Mouse (Mus musculus): ENCODE measurements around the gene Asic1.
"Not testable (repeated sequence)": the region's sequence is repeated elsewhere in the genome, so short reads cannot be mapped to it uniquely, and the experiment has no call there.

The Asic1 gene

DNA sequence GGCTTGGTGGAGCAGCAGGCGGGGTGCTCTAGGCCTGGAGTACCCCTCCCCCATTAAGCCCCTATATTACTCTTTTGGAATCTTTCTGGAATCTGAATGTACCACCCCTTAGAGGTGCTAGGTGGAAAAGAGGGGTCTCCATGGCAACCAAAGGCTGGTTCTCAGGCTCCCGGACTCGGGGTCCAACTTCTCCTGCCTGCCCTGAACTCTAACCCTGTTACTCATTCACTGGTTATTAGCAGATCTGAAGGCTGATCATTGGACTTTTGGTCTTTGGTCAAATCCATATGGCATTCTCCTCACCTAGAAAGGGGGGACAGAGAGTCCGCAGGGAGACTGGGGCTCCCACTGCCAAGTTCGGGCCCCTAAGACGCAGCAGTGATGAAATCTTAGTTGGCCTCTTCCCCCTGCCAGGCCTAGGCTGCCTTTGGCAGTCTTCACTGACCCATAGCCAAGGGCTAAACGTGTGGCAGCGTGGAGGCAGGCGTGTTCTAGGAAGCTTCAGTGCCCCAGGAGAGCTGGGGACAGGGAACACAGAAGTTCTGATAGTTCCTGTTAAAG is 48.4 kb downstream of the Asic1 start:
- no peak for DNase-seq (ENCODE audit: low spot score in 2 of 2)

DNA sequence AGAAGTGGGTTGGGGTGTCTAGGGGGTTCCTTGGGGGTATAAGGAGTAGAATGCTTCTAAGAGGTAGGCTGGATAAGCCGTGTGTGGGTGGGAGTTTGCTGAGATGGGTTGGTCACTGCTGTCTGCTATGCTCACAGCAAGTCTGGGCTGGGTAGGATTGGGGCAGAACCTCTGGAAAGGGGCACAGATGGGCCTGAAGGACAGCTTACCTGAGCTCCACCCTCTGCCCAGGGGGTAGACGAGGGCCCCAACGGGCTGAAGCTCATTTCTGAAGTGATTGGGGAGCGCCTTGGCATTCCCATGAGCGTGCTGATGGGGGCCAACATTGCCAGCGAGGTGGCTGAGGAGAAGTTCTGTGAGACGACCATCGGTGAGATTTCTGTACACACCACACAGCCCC is 49.7 kb downstream of the Asic1 start:
- DNase-seq (ENCODE audit: low spot score in 2 of 2), result no peak

GRCm38 (mm10) chr15:99721921-99722743 is 52.0 kb downstream of the Asic1 start:
- DNase-seq (ENCODE audit: low spot score in 2 of 2), result no peak

- DNase-seq (ENCODE audit: low spot score in 2 of 2), result no peak
Measured at GRCm38 (mm10) chr15:99723120-99723514, 52.9 kb downstream of the Asic1 start.

DNA sequence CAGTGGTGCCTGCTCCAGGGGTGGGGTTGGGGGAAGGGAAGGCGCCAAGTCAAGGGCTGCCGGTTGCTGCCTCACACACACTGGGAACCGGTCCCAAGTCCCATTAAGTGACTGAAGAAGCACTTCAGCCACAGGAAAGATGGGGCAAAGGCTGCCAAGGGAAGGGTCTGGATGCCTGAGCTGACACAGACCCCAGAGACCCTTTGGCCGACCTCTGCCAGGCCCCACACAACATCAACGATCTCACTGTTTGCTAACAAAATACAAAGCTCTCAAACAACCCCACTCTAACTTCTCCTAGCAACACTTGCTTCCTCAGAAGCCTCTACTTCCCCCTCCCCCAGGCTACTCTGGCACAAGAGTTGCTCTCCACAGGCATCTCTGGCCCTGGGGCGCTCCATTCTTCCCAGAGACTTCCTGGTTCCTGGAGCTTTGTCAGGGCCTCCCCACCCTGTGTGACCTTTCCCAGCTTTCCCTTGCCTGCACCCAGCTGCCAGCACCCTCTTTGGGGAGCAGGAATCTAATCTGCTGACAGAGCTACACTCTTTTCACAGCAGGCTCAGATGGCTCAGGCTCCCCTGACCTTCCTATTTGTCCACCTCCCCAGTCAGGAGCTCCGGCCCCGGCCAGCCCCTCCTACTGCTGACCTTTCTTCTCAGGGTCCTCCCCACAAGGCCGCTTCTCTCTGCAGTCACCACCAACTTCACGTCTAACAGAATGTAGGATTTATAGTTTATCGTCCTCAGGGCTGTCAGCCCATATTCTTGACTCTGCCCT is 53.5 kb downstream of the Asic1 start:
- no peak for DNase-seq (ENCODE audit: low spot score in 2 of 2)

- DNase-seq (ENCODE audit: low spot score in 2 of 2), result peak; percentile 42 to 66
Measured at GRCm38 (mm10) chr15:99724292-99725021, 54.3 kb downstream of the Asic1 start.

DNA sequence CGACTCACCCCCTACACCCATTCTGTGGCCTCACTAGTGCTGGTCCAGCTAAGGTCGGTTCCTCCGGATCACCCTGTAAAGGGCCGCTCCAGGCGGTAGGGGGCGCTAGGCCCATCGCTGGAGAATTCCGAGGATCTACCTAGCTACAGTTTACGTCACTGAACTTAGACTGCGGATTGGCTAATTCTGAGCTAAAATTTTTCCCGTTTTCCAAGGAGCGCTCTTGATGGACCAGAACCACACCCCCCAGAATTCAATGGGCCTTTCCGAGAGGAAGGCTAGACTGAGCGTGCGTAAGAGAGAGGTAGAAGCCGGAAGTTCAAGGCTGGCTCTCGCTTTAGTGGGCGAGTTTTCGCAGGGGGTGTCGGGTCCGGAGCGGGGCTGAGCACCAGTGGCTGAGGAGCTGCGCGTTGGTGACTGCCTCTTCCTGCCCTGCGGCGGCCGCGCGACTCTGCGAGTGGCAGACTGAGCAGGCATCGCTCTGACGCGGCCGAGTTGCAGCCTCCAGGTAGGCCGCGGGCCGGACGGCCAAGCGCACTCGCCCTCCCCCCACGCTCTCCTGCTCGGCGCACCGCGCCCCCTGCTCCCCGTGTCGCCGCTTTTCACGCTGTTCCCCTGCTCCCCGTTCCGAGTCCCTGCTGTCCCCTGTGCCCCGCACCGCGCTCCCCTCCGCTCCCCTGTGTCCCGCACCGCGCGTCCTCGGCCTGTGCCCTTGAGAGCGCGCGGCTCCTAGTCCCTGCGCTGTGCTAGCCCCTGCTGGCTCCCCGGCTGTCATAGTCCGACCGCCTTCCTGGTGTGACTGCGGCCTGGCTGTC is 55.4 kb downstream of the Asic1 start, which contains the start of gene Cox14:
Cox14 (plus strand) TSS at position 278 of the 815 bp plus-strand sequence.
- peak; percentile 88 to 92 for DNase-seq (ENCODE audit: low spot score in 2 of 2)

GRCm38 (mm10) chr15:99726549-99726948 is 56.4 kb downstream of the Asic1 start:
- no peak for DNase-seq (ENCODE audit: low spot score in 2 of 2)

GRCm38 (mm10) chr15:99727039-99727438 is 56.9 kb downstream of the Asic1 start:
- not testable (repeated sequence) for DNase-seq (ENCODE audit: low spot score in 2 of 2)

DNA sequence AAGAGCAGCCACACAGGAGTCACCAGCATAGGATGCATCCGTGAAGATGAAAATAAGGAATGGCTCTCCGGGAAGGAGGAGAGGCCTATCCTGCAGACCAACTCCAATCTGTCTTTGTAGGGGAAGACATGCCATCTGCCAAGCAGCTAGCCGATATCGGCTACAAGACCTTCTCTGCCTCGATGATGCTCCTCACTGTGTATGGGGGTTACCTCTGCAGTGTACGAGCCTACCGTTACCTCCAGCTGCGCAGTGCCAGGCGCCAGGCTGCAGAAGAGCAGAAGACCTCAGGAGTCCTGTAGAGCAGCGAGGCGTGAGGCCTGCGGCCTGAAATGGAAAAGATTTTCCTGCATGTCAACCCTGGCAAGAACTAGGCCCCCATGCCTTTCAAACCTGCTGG is 57.4 kb downstream of the Asic1 start:
- DNase-seq (ENCODE audit: low spot score in 2 of 2), result no peak

- no peak for DNase-seq (ENCODE audit: low spot score in 2 of 2)
Measured at GRCm38 (mm10) chr15:99728211-99728610, 58.0 kb downstream of the Asic1 start.

DNA sequence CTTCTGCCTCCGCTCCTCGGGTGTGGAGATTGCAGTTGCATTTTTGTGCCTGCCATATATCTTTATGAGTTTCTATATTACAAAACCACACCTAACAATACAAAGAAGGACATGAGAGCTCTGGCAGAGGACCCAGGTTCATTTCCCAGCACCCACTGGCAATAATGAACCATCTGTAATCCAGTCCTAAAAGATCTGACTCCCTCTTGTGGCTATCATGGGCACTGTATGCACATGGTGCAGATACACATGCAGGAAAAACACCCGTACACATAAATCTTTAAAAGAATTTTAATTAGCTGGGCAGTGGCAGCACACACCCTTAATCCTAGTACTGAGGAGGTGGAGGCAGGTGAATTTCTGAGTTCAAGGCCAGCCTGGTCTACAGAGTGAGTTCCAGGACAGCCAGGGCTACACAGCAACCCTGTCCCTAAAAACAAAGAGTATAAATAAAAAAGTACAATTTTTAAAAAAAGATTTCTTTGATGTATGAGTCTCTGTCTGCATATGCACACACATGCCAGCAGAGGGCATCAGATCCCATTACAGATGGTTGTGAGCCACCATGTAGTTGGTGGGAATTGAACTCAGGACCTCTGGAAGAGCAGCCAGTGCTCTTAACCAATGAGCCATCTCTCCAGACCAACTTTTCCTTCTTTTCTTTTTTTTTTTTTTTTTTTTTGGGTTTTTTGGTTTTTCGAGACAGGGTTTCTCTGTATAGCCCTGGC is 59.1 kb downstream of the Asic1 start:
- DNase-seq (ENCODE audit: low spot score in 2 of 2), result no peak

- DNase-seq (ENCODE audit: low spot score in 2 of 2), result no peak
Measured at GRCm38 (mm10) chr15:99731167-99731566, 61.0 kb downstream of the Asic1 start.

DNA sequence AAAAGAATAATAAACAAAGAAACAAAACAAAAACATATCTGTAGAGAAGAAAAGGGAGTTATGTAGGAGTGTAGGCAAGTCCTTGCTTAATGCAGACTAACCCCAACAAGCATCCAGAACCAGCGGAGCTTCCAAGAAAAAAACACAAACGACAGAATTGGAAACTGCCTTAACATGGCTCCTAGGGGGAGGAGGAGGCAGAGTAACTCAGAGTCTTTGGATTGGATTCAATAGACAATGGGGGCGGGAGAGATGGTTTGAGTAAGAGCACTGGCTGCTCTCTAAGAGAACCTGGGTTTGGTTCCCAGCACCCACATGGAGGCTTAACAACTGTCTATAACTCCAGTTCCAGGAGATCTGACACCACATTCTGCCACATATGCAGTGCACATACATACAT is 61.5 kb downstream of the Asic1 start:
- DNase-seq (ENCODE audit: low spot score in 2 of 2), result no peak

GRCm38 (mm10) chr15:99733186-99733585 is 63.0 kb downstream of the Asic1 start:
- DNase-seq (ENCODE audit: low spot score in 2 of 2), result no peak

GRCm38 (mm10) chr15:99735631-99736030 is 65.5 kb downstream of the Asic1 start:
- DNase-seq (ENCODE audit: low spot score in 2 of 2), result peak; percentile 100

DNA sequence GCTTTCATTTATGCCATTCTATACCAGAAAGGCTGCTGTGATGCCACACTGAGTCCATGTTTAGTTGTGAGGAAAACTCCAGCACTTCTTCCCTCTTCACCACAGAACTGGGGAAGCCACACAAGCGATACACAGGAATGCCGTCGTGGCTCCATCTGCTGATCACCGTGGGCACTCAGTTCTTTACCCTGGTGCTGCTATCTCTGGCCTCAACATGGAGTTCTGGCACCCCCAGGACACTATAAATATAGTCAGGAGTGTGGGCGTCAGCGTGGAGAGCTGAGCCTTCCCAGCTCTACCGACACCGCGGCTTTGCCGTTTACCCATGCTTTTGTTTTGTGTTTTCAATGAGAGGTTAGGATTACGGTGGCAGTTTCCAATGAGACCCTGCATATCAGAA is 66.5 kb downstream of the Asic1 start:
- no peak for DNase-seq (ENCODE audit: low spot score in 2 of 2)

DNA sequence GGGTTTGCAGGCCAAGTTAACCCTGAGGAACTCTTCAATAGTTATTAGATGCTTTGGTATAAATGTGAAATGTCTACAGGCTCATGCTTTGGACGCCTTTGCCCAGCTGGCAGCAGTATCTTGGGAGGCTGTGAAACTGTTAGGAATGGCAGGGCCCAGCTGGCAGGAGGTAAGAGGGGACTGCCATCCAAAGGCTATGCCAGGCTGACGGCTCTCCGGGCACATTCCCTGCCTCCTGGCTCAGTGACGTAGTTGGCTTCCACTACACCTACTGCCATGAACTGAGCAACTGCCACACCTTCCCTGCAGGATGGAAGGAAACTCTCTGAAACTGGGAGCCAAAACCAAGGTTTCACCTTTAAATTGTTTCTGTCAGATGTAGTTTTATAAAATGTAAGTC is 70.1 kb downstream of the Asic1 start:
- DNase-seq (ENCODE audit: low spot score in 2 of 2), result no peak
